Mouse (Mus musculus) testis, adult 2 months (tissue): ENCODE data around the gene Il22ra2. TPM values are rescaled to one million over a fixed set of nuclear protein-coding genes. Genes with fewer than 3 reads are reported as not detected.

Source experiments
- H3K27ac ChIP-seq: fragments of 200-500 bp; 2 replicates; pipeline ENCODE4 v1.5.1; 2012; ENCODE audit warnings: low read depth, low read length; ENCODE audit not compliant: control insufficient read depth, insufficient read depth
- H3K27me3 ChIP-seq: fragments of 200-500 bp; 2 replicates; pipeline ENCODE4 v1.6.1; 2012; ENCODE audit warnings: mild to moderate bottlenecking, low read length, moderate library complexity; ENCODE audit not compliant: control insufficient read depth, insufficient read depth
- H3K36me3 ChIP-seq: fragments of 200-500 bp; 2 replicates; pipeline ENCODE4 v1.6.1; 2012; ENCODE audit warnings: mild to moderate bottlenecking, low read length; ENCODE audit not compliant: control insufficient read depth, insufficient read depth
- H3K4me1 ChIP-seq: fragments of 200-500 bp; 2 replicates; pipeline ENCODE4 v1.6.1; 2012; ENCODE audit warnings: low read length; ENCODE audit not compliant: control insufficient read depth, insufficient read depth
- H3K4me3 ChIP-seq: fragments of 200-500 bp; 2 replicates; pipeline ENCODE4 v1.5.1; 2012; ENCODE audit warnings: low read depth, mild to moderate bottlenecking, low read length, moderate library complexity, mixed read lengths; ENCODE audit not compliant: control insufficient read depth
- CTCF ChIP-seq: fragments of 200-500 bp; IDR thresholded peaks from 2 replicates; pipeline ENCODE4 v1.5.1; 2012; ENCODE audit warnings: low read depth, mild to moderate bottlenecking, inconsistent platforms, low read length, moderate library complexity; ENCODE audit not compliant: control insufficient read depth, insufficient read depth, insufficient replicate concordance
- POLR2A ChIP-seq: fragments of 200-500 bp; IDR thresholded peaks from 2 replicates; pipeline ENCODE4 v1.6.1; 2012; ENCODE audit warnings: low read depth, mild to moderate bottlenecking, inconsistent platforms, low read length, moderate library complexity; ENCODE audit not compliant: control insufficient read depth
- polyA plus RNA-seq: library from polyadenylated mRNA; depleted of rRNA; stranded (reverse); fragments of >200 nt; gene quantifications from 2 replicates; pipeline ENCODE4 v1.2.3, GENCODE M21; 2012; rRNA removed

Gene Il22ra2
- polyA plus RNA-seq, 1 experiment: not detected

- H3K4me3 ChIP-seq: no peak overlapping the region
- no peaks in the 10 kb centered on the region for H3K36me3 ChIP-seq
- H3K27me3 ChIP-seq: no peaks in the 10 kb centered on the region
- no peaks in the 10 kb centered on the region for H3K4me1 ChIP-seq
- no peak for TF ChIP-seq POLR2A
- TF ChIP-seq CTCF: no peak
- no peak overlapping the region for H3K27ac ChIP-seq
These were observed 50.2 kb downstream of the Il22ra2 start for GRCm38 (mm10) chr10:19672015-19672414.

- Histone ChIP-seq H3K4me1 (no peaks in the 10 kb centered on the region), H3K27ac (no peak overlapping the region), H3K4me3 (no peak overlapping the region), H3K27me3 (no peaks in the 10 kb centered on the region), H3K36me3 (no peaks in the 10 kb centered on the region)
- TF ChIP-seq CTCF: no peak
- TF ChIP-seq POLR2A: no peak
These were observed 51.3 kb downstream of the Il22ra2 start for GRCm38 (mm10) chr10:19673146-19673545.

Other genes starting within 250 kb of the Il22ra2 start
- 5.9 and 6.9 TPM in 2 replicates for gene Ifngr1, start 30.0 kb upstream of the Il22ra2 start, polyA plus RNA-seq
- gene Il20ra, start 90.6 kb downstream of the Il22ra2 start, polyA plus RNA-seq: 0.64 and 1.0 TPM in 2 replicates
- gene Slc35d3, start 229.5 kb downstream of the Il22ra2 start, polyA plus RNA-seq: not detected in 2 replicates